Mouse (Mus musculus): ENCODE measurements at regions not wholly inside any gene's neighbourhood (a gene's known extent, or its start where the extent isn't known, plus 50 kb on each side); places are given as distances from the start of the nearest gene placed in this dataset.
"Not testable (repeated sequence)": the region's sequence is repeated elsewhere in the genome, so short reads cannot be mapped to it uniquely, and the experiment has no call there.

DNA sequence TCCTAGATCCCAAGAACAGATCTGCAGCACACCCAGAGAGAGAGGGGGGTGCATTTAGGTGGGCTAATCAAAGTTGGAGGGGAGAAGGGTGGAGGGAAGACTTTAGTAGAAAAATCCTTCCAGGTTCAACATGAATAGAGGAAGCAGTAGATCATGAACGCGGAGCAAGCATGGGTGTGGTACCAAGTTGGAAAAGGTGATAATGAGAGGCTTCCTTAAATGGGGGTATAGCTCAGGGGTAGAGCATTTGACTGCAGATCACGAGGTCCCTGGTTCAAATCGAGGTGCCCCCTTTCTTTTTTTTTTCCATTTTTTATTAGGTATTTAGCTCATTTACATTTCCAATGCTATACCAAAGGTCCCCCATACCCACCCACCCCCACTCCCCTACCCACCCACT, 54.0 kb upstream of the Krba1 start:
- not testable (repeated sequence) for DNase-seq

- not testable (repeated sequence) for DNase-seq
These were observed 58.4 kb upstream of the Krba1 start for GRCm38 (mm10) chr6:48336964-48337363.

- peak; percentile 14 for DNase-seq
These were observed 107.4 kb upstream of the Krba1 start for GRCm38 (mm10) chr6:48288011-48288410.

- DNase-seq: not testable (repeated sequence)
These were observed 115.7 kb upstream of the Krba1 start for GRCm38 (mm10) chr6:48279646-48280045.

GRCm38 (mm10) chr6:48261563-48261962, 133.8 kb upstream of the Krba1 start:
- not testable (repeated sequence) for DNase-seq

DNA sequence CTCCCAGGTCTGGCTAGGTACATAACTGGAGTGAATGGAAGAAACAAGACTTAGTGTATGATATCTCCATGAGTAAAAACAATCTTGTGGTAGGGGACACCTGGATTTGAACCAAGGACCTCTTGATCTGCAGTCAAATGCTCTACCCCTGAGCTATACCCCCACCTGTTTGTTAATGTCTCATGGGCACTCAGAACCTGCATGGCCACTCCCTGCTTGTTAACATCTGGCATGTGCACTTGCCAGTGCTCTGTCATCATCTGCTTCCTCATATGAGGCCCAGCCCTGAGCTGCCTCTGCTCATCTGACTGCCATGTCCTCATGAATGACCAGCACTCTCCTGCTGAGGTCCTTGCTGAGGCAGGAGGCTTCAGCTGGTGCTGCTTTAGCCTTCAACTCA, 142.4 kb upstream of the Krba1 start:
- DNase-seq: not testable (repeated sequence)

- no peak for DNase-seq
These were observed 143.4 kb upstream of the Krba1 start for GRCm38 (mm10) chr6:48251954-48252353.

- not testable (repeated sequence) for DNase-seq
These were observed 151.2 kb upstream of the Krba1 start for GRCm38 (mm10) chr6:48244191-48244590.

- DNase-seq: peak; percentile 39
These were observed 141.0 kb upstream of the Zfp746 start for GRCm38 (mm10) chr6:48227431-48227830.

- no peak for DNase-seq
These were observed 137.8 kb upstream of the Zfp746 start for GRCm38 (mm10) chr6:48224206-48224605.

GRCm38 (mm10) chr6:48222971-48223370, 136.6 kb upstream of the Zfp746 start:
- DNase-seq: no peak

DNA sequence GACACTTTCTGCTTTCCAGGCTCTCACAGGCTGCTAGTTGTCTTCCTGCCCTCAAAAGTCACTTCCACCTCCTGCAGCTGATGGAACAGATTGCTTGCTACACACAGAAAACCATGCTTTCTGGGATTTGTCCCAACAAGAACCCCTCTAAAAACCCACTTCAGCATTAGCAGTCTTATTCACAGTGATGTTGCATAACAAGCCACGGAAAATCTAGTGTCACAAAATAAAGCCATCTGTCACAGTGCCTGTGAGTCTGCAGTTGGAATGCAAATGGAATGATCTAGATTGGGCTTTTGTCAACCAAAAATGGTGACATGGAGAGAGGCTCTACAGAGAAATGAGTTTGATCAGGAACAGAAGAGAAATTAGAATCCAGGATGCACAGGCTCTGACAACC, 135.4 kb upstream of the Zfp746 start:
- not testable (repeated sequence) for DNase-seq

DNA sequence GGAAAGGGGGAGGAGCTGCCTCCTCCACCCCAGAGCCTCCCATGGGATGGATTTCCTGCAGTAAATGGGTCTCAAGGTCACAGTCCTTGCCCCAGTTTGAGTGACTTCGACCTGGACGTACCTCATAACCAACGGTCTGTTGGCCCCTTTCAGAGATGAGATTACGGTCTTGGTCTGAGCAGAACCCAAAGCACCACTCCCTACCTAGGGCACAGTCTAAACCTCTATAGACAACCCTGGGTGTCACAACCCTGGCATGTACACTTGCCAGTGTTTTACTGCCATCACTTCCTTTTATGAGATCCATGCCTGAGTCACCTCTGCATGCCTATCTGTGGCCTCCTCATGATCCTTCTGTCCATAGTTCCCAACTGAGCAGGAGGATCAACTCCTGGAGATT, 128.8 kb upstream of the Zfp746 start:
- no peak for DNase-seq

- DNase-seq: no peak
These were observed 123.3 kb upstream of the Zfp746 start for GRCm38 (mm10) chr6:48209739-48210138.

GRCm38 (mm10) chr6:48209103-48209502, 122.7 kb upstream of the Zfp746 start:
- no peak for DNase-seq

DNA sequence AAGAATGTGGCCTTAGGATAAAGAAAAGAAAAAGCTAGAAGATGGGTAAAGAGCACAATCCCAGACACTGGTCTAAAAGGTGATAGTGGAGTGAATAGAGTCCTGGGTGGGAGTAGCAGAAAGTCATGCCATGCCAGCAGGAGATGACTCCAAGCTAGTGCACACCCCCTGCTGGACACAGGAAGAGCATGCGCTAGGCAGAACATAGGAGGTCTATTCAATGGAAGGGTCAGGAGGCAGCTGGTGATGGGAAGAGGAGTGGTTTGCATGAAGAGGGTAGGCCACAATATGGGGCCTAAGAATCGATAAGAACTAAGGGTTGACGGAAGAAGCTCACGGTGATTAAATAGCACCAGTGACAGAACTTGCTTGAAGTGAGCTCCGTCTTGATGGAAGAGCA, 119.3 kb upstream of the Zfp746 start:
- no peak for DNase-seq

DNA sequence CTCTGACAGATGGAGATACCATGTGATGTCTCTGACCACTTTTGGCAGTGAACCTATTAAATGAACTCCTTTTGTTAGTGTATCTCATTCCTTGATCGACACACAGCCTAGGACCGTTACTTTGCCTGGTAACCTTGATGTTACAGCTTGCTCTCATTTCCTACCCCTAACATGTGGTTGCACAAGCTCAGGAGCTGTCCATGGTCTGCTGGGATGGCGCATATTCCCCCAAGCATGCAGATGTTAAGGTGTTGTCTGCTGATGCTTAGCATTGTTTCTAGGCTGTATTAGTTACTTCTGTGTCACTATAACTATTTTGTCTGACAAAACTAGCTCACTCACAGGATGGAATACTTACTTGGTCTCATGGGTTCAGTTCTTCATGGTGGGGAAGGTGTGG, 113.6 kb upstream of the Zfp746 start:
- peak; percentile 50 for DNase-seq

- no peak for DNase-seq
These were observed 112.4 kb upstream of the Zfp746 start for GRCm38 (mm10) chr6:48198806-48199205.

DNA sequence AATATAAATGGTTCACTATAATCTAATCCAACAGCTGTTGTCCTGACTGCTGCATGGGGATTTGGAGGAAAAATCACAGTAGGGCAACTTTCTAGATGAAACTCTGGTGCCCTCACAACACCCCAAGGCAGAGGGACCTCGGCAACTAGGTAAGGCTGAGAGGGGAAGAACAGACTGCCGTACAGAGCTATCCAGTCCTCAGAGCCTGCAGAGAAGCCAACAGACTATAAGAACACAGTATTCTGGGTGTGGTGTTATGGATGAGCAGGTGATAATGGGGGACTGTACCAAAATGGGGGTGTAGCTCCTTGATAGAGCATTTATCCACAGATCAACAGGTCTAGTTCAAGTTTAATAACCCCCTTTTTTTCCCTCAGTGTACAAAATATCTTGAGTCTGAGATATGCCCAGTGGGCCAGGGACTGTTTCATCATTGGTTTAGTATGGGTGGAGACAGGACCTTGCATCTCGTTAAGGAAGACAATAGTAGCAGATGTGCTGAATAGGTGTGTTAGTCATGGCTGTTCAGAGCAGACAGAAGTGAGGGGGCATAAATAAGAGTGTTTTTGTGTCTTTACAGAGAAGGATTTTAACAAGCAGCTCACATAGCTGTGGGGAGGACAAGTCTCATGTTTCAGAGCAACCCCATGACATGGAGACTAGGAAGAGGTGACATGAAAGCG, 111.4 kb upstream of the Zfp746 start:
- no peak for DNase-seq

GRCm38 (mm10) chr6:48188363-48188762, 102.0 kb upstream of the Zfp746 start:
- not testable (repeated sequence) for DNase-seq

DNA sequence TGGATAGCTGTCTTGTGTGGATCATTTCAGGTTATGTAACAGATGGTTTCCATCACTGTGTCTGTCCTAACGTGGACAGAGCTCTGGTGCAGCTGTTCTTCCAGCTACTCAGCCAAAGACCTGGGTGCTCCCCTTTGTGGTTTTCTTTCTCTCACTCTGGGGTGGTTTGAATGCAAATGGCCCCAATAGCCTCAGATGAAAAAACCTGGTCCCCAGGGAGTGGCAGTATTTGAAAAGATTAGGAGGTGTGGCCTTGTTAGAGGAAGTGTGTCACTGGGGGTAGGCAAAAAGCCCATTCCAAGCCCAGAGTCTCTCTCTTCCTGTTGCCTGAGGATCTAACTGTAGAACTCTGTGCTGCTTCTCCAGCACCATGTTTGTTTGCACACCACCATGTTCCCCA, 98.9 kb upstream of the Zfp746 start:
- no peak for DNase-seq

- no peak for DNase-seq
These were observed 92.1 kb upstream of the Zfp746 start for GRCm38 (mm10) chr6:48178360-48179120.

GRCm38 (mm10) chr6:48177936-48178335, 91.5 kb upstream of the Zfp746 start:
- DNase-seq: peak; percentile 79

- no peak for DNase-seq
These were observed 88.8 kb upstream of the Zfp746 start for GRCm38 (mm10) chr6:48175234-48175633.

All from adrenal gland, postnatal 14 days (tissue).